Mouse (Mus musculus) embryonic facial prominence, embryonic 13.5 days (tissue): ENCODE measurements at regions not wholly inside any gene's neighbourhood (a gene's known extent, or its start where the extent isn't known, plus 50 kb on each side); places are given as distances from the start of the nearest gene placed in this dataset.

ENCODE experiments used
- ATAC-seq: fragments of 200-750 bp; cut with Nextera tagmentation; 2 replicates; pipeline ENCODE4 v1.8.0; 2017; ENCODE audit warnings: low read depth; ENCODE audit not compliant: insufficient number of reproducible peaks, insufficient read depth, low FRiP score, low TSS enrichment
- H3K27ac ChIP-seq: fragments of 300-500 bp; sonication (generic); 2 replicates; pipeline ENCODE4 v1.5.1; 2015; ENCODE audit warnings: moderate library complexity, mild to moderate bottlenecking, inconsistent platforms
- H3K27me3 ChIP-seq: fragments of 300-500 bp; sonication (generic); 2 replicates; pipeline ENCODE4 v1.6.1; 2015; ENCODE audit warnings: mild to moderate bottlenecking, inconsistent platforms
- H3K36me3 ChIP-seq: fragments of 300-500 bp; sonication (generic); 2 replicates; pipeline ENCODE4 v1.6.1; 2015; ENCODE audit warnings: mild to moderate bottlenecking, inconsistent platforms
- H3K4me1 ChIP-seq: fragments of 300-500 bp; sonication (generic); 2 replicates; pipeline ENCODE4 v1.6.1; 2015; ENCODE audit warnings: inconsistent platforms
- H3K4me2 ChIP-seq: fragments of 300-500 bp; sonication (generic); 2 replicates; pipeline ENCODE4 v1.6.1; 2015; ENCODE audit warnings: moderate library complexity, mild to moderate bottlenecking, inconsistent platforms
- H3K4me3 ChIP-seq: fragments of 300-500 bp; sonication (generic); 2 replicates; pipeline ENCODE4 v1.5.1; 2015; ENCODE audit warnings: mild to moderate bottlenecking, inconsistent platforms
- H3K9ac ChIP-seq: fragments of 300-500 bp; sonication (generic); 2 replicates; pipeline ENCODE4 v1.6.1; 2015; ENCODE audit warnings: mild to moderate bottlenecking, inconsistent platforms
- H3K9me3 ChIP-seq: fragments of 300-500 bp; sonication (generic); 2 replicates; pipeline ENCODE4 v1.6.1; 2016; ENCODE audit warnings: inconsistent platforms
- WGBS: fragments of 180-500 bp; shearing (Covaris S2); methylation state at CpG from one replicate; pipeline ENCODE4 v1.1.7; 2015; ENCODE audit warnings: mixed read lengths; 5-methylcytosine and 5-hydroxymethylcytosine counted together

GRCm38 (mm10) chr2:147572413-147572812 is 210.7 kb downstream of the Pax1 start:
- Histone ChIP-seq H3K4me3 (no peak overlapping the region), H3K27me3 (no peaks in the 10 kb centered on the region), H3K4me1 (no peaks in the 10 kb centered on the region), H3K9me3 (no peaks in the 10 kb centered on the region), H3K36me3 (no peaks in the 10 kb centered on the region), H3K9ac (no peak overlapping the region), H3K27ac (no peak overlapping the region), H3K4me2 (no peak overlapping the region)
- ATAC-seq = no peak
- WGBS = 79% methylated on average over 1 of the region's 1 CpGs

GRCm38 (mm10) chr2:147561220-147561619 is 199.5 kb downstream of the Pax1 start:
- no peak overlapping the region for H3K9ac ChIP-seq
- H3K9me3 ChIP-seq = no peaks in the 10 kb centered on the region
- H3K4me2 ChIP-seq = no peak overlapping the region
- no peaks in the 10 kb centered on the region for H3K36me3 ChIP-seq
- H3K4me1 ChIP-seq = peaks cover 4% of the 10 kb centered on the region; the same call in 1 of the 2 replicates
- no peak overlapping the region for H3K4me3 ChIP-seq
- 54% methylated on average over 7 of the region's 7 CpGs for WGBS
- no peak for ATAC-seq
- H3K27ac ChIP-seq = no peak overlapping the region
- H3K27me3 ChIP-seq = no peaks in the 10 kb centered on the region

- Histone ChIP-seq H3K27ac (no peak overlapping the region), H3K9me3 (no peaks in the 10 kb centered on the region), H3K4me1 (peaks cover 4% of the 10 kb centered on the region; the same call in 1 of the 2 replicates), H3K4me3 (no peak overlapping the region), H3K4me2 (no peak overlapping the region), H3K36me3 (no peaks in the 10 kb centered on the region), H3K9ac (no peak overlapping the region), H3K27me3 (no peaks in the 10 kb centered on the region)
- 64% methylated on average over 20 of the region's 20 CpGs for WGBS
- no peak for ATAC-seq
Measured at GRCm38 (mm10) chr2:147560426-147561155, 198.9 kb downstream of the Pax1 start.

GRCm38 (mm10) chr2:147529161-147529560 is 167.4 kb downstream of the Pax1 start:
- 66% methylated on average over 2 of the region's 2 CpGs for WGBS
- no peaks in the 10 kb centered on the region for H3K4me1 ChIP-seq
- H3K9ac ChIP-seq = no peak overlapping the region
- no peak for ATAC-seq
- no peak overlapping the region for H3K4me2 ChIP-seq
- H3K36me3 ChIP-seq = no peaks in the 10 kb centered on the region
- H3K27me3 ChIP-seq = no peaks in the 10 kb centered on the region
- H3K27ac ChIP-seq = no peak overlapping the region
- H3K4me3 ChIP-seq = no peak overlapping the region
- H3K9me3 ChIP-seq = 0 out of 2 replicates have a peak, but pooled peaks cover 3% of the 10 kb centered on the region

GRCm38 (mm10) chr2:147515436-147515835 is 153.7 kb downstream of the Pax1 start:
- no peak overlapping the region for H3K9ac ChIP-seq
- no peak overlapping the region for H3K4me3 ChIP-seq
- H3K9me3 ChIP-seq = no peaks in the 10 kb centered on the region
- H3K36me3 ChIP-seq = no peaks in the 10 kb centered on the region
- ATAC-seq = no peak
- H3K4me1 ChIP-seq = no peaks in the 10 kb centered on the region
- 71% methylated on average over 3 of the region's 3 CpGs for WGBS
- no peaks in the 10 kb centered on the region for H3K27me3 ChIP-seq
- no peak overlapping the region for H3K27ac ChIP-seq
- H3K4me2 ChIP-seq = no peak overlapping the region

- Histone ChIP-seq H3K4me1 (no peaks in the 10 kb centered on the region), H3K27ac (no peak overlapping the region), H3K4me2 (no peak overlapping the region), H3K9me3 (no peaks in the 10 kb centered on the region), H3K4me3 (no peak overlapping the region), H3K36me3 (no peaks in the 10 kb centered on the region), H3K9ac (no peak overlapping the region), H3K27me3 (no peaks in the 10 kb centered on the region)
- 76% methylated on average over 3 of the region's 3 CpGs for WGBS
- ATAC-seq = no peak
Measured at GRCm38 (mm10) chr2:147514748-147515147, 153.0 kb downstream of the Pax1 start.

- H3K27ac ChIP-seq = no peak overlapping the region
Measured at GRCm38 (mm10) chr2:147503962-147504361, 142.2 kb downstream of the Pax1 start.

GRCm38 (mm10) chr2:147498731-147499130 is 137.0 kb downstream of the Pax1 start:
- Histone ChIP-seq H3K4me3 (no peak overlapping the region), H3K36me3 (no peaks in the 10 kb centered on the region), H3K9ac (no peak overlapping the region), H3K27me3 (no peaks in the 10 kb centered on the region), H3K4me1 (no peaks in the 10 kb centered on the region), H3K4me2 (no peak overlapping the region), H3K9me3 (no peaks in the 10 kb centered on the region), H3K27ac (no peak overlapping the region)
- no peak for ATAC-seq
- WGBS = 78% methylated on average over 1 of the region's 1 CpGs

More at GRCm38 (mm10) chr2:147503962-147504361, 142.2 kb downstream of the Pax1 start:
- H3K36me3 ChIP-seq = no peaks in the 10 kb centered on the region
- 83% methylated on average over 4 of the region's 4 CpGs for WGBS
- no peak overlapping the region for H3K4me3 ChIP-seq
- no peaks in the 10 kb centered on the region for H3K27me3 ChIP-seq
- no peak for ATAC-seq
- H3K4me1 ChIP-seq = no peaks in the 10 kb centered on the region
- no peaks in the 10 kb centered on the region for H3K9me3 ChIP-seq
- no peak overlapping the region for H3K4me2 ChIP-seq
- no peak overlapping the region for H3K9ac ChIP-seq

GRCm38 (mm10) chr2:147455932-147456331 is 94.2 kb downstream of the Pax1 start:
- H3K27me3 ChIP-seq = no peaks in the 10 kb centered on the region
- no peak for ATAC-seq
- no peak overlapping the region for H3K27ac ChIP-seq
- H3K36me3 ChIP-seq = no peaks in the 10 kb centered on the region
- peaks cover 10% of the 10 kb centered on the region for H3K4me1 ChIP-seq
- WGBS = 60% methylated on average over 5 of the region's 5 CpGs
- H3K4me3 ChIP-seq = no peak overlapping the region
- no peak overlapping the region for H3K9ac ChIP-seq
- no peaks in the 10 kb centered on the region for H3K9me3 ChIP-seq
- H3K4me2 ChIP-seq = no peak overlapping the region

GRCm38 (mm10) chr2:147454362-147455257 is 92.9 kb downstream of the Pax1 start:
- Histone ChIP-seq H3K36me3 (no peaks in the 10 kb centered on the region), H3K4me3 (peak overlapping the region; percentile 10; the same call in 1 of the 2 replicates), H3K4me2 (peak overlapping the region; percentile 46), H3K27me3 (no peaks in the 10 kb centered on the region), H3K4me1 (peaks cover 14% of the 10 kb centered on the region), H3K27ac (no peak overlapping the region), H3K9me3 (no peaks in the 10 kb centered on the region), H3K9ac (no peak overlapping the region)
- 42% methylated on average over 18 of the region's 18 CpGs for WGBS
- ATAC-seq = no peak
